Mouse (Mus musculus): Measurements from ENCODE around the gene Fam83b. TPM values are rescaled to one million over a fixed set of nuclear protein-coding genes. Genes with fewer than 3 reads are reported as not detected.

The Fam83b gene
- under 1 TPM in 1 of 2 experiments, not detected in 1; 0.15 TPM for total RNA-seq (2021)
- long read RNA-seq, experiment 1: 0 reads
- long read RNA-seq, experiment 2: 0 reads

DNA sequence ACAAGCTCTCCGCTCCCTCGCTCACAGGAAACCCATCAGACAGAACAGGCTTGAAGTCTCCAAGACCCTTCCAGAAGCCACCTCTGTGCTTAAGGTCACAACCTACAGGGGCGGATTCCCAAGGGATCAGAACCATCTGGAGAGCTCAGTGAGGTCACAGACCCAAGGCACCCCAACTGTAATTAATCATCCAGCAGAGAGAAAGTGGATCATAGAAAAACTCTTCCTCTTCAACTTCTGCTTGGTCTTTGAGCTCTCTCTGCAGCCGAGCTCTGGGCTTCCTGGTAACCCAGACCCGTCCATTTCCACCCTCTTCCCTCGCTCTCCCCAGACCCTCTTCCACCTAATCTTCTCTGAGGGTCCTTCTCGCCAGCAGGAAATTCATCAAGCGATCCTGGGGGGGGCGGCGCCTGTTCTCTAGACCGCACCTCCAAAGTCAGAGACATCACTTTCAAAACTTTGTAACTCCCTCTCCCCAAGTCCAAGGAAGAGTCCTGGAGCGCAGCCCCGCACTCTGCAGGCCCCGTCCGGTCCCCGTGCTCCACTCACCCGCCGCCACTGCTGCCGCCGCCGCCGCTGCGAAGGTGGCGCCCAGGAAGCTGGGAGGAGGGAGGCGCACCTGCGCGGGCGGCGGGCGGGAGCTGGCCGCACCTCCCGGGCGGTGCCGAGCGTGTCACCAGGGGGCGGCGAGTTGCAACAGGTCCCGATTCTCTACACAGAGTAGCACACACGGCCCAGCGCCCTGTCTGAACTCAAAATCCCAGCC is at the start of gene Fam83b:
Gene Fam83b, minus strand, starts transcription at position 602 of the 766 bp plus-strand sequence.
- DNase-seq: no peak

DNA sequence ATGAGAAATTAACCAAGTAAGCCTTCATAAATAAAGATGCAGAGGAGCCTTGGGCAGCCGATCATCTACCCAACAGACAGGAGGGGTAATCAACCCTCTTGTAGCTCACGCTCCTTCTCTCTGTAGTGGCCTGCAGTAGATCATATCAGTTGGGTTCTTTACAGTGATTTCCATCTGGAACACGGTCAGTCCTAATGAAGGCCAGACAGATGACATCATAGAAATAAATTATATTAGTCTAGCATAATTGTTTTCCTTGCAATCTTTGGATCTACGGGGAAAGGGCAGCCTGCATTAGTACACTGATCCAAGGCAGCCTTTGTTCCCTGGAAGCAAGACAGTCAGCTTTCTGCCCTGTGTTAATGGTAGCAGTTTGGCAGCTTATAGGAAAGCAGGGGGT is 47.2 kb upstream of the Fam83b start:
- no peak for DNase-seq

DNA sequence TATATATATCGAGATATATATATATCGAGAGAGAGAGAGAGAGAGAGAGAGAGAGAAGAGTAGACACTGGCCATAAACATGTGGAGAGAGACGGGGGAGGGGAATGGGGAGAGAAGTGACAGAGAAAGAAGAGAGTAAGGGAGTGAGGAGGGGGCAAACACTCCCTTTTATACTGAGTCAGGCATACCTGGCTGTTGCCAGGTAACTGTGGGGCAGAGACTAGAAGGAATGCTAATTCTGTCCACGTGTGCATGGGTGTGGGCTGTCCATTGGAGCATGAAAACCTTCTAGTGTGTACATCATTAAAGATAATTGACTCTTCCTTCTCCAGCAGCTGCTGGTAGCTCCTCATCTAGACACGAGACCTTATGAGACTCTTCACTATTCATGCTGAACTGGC is 36.8 kb upstream of the Fam83b start:
- DNase-seq: no peak

DNA sequence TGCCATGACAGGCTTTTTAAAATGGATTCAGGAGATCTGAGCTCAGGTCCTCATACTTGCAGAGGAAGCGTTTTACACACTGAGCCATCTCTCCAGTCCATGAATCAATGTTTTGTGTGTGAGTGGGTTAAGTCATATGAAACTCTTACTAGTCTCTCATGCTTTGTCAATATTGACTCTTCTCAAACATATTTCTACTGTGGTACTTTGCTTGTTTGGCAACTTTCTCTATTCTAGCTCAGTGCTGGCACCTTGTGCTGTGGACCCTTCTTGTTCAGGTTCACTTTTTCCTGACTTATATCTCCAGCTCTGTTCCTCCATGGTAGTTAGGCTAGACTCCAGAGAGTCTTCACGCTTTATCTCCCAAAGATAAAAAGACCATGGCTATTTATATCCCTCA is 36.0 kb upstream of the Fam83b start:
- DNase-seq: no peak

DNA sequence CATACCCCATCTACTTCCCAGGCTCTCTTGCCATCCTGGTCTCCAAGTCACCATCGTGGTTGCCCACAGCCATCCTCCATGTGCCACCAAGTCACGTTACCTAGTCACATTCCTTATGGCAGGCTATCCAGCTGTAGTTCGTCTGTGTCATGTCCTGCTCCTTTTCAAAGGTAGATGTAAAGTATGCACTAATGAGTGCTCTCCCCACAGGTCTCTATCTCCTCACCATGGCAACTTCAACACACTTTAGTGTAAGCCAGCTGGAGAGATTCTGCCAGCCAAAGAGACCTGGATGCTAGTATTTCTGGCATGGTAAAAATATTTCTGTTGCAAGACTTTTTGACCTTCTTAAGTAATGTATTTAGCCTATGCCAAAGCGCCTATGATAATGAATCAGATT is 30.5 kb upstream of the Fam83b start:
- DNase-seq: peak in 1 of 2 experiments; percentile 3

DNA sequence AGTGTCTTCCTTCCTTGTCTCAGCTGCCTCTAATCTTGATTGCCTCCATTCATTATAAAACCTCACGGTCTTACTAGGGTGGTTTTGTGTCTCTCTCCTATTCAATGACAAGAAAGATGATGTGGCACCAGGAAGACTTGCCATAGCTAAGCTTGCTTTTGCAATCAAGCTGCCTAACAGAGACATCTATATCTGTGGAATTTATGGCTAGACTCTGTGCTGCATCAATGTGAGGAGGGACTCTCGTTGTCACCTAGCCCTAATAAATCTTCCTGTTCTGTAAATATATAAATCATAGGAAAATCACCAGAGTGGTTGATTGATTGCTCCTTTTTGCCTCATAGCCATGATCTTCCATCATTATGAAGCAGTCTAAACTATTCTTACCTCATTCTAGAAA is 26.9 kb upstream of the Fam83b start:
- DNase-seq: no peak

DNA sequence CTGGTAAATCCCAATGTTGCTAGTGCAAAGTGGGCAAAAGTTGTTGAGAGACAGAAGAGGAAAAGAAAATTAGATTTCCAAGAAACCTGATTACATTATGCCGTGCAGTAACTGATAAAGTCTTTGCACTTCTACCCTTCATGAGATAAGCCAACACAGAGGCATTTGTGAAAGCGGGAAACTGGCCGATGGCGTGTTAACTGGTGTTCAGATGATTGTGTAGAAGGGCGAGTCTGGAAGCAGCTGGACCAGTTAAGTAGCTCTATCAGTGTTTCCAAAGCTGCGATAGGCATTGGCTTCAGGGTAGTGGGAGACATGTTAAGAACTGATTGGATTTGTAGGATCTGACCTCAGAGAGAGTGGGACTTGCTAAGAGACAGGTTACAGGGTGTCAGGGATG is 17.0 kb upstream of the Fam83b start:
- DNase-seq: no peak

DNA sequence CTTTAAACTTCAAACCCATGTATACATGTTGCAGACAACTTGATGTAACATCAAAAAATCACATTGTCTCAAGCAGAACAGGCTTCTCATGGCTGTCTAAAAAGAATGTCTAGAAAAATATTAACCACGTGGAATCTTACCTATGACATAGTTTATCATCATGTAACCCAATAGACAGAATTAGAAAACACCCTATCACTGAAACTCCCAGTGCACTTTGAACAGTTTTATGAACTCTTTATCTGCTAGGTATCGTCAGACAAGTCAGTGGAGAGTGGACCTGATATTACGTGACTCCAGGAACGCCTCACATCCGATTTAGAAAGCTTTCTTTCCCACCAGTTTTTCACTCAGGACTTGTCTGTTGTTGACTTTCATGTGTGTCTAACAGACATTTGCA is 15.1 kb upstream of the Fam83b start:
- DNase-seq: no peak

DNA sequence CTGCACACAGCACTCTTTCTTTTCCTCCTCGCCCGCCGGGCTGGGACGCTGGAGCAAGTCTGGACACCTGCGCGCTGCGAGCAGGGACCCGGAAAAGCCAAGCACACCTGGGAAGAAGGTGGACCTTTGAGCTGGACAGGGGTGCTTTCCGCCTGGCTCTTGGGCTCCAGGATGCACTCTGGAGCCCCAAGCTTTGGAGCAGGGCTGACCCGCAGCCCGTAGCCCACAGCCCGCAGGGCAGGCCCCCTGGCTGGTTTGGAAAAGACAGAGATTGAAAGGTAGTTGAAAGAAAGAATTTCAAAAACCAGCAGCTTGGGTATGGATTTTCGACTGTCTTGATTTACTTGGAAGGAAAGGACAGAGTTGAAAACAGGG is 352 bp upstream of the Fam83b start:
- DNase-seq: no peak

DNA sequence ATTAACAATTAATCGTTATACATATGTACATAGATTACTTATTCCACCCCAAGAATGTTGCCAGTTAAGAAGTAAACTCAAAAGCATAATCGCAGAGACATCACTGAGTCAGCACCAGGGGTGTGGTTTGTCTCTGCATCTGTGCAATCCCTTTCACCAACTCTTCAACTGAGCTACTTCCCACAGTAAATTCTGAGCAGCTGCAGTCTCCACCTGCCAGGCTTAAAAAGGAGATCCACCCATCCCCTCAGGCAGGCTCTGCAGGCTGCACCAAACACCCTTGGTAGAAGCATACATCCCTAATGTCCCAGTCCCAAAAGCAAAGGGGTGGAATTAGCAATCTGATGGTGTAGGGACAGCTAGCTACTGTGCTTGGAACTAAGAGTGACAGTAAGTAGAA is 1.3 kb downstream of the Fam83b start:
- DNase-seq: no peak

DNA sequence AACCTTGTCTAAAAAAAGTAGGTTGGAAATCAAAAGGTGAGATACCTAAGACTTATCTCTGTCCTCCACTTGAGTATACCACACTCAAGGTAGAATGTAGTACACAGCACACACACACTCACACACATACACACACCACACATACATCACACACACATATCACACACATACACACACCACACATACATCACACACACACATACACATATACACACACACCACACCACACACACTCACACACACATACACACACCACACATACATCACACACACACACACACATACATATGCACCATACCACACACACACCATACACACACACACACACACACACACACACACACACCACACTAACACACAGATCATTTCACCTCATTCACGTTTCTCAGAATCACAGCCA is 2.8 kb downstream of the Fam83b start:
- no peak for DNase-seq

DNA sequence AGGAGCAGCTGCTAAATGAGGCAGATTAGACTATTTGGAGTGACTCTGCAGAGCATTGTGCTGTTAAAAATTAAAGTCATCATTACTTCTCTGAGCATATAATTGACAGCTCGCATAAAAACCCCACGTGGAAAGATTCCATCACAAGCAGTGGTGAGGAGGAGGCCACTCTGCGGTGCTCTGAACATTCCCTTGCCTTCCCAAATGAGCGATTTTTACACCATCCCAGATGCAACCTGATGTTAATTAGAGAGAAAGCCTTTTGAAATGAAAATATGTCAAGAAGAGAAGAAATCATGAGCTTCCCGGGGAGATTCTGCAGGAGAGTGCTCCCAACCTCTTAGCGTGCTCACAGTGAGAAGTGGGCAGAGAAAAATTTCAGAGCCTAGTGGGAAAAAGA is 4.1 kb downstream of the Fam83b start:
- no peak for DNase-seq

DNA sequence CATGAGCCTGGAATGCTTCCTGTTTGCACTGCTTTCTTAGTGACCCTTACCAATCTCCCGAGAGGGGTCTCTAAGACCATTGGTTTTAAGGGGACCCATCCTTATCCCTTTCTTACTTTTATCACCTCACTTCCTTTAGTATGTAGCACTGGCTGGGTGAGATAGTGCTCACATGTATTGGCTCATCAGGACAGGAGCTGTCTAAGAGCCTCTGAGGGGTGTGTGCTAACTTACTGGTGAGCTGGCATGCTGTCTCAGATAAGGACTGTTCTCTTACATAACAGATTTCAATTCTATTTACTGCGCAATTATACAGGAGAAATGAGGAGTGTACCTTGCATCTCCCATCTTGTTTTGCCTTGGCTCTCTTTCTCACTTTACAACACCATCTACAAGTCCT is 7.7 kb downstream of the Fam83b start:
- no peak for DNase-seq

DNA sequence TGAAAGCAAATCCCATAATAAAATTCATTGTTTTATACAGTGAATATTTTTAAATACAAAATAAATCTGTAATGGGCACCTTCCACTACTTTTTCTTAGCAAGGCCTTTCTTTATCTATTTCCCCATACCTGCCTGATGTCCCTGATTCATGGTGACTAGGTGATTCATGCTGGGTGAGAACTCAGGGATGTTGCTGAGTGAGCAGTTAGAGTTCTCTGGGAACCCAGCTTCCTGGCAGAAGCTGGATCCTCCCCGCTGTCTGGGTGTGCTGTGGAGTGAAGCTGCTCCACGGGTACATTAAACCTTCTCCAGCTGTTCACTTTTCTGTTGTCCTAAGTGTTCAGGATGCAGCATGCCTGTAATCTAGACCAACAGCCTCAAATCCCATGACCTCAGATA is 13.2 kb downstream of the Fam83b start:
- no peak for DNase-seq

DNA sequence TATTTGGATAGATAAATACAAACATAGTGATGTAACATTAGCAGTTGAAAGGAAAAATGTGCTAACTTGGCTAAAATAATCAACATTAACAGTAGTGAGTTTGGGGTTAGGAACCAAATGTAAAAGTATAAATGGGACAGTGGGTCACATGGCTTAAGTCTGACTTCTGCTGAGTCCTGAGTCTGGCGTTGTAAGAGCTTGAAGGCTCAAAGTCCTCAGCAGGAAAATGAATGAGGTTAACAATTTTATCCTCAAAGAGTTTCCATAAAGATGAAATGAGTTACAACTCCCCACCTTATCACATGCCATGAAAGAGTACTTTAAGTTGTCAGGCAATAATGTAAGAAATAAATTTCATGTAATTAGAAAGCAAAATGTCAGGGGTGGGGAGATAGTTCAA is 13.8 kb downstream of the Fam83b start:
- no peak for DNase-seq

DNA sequence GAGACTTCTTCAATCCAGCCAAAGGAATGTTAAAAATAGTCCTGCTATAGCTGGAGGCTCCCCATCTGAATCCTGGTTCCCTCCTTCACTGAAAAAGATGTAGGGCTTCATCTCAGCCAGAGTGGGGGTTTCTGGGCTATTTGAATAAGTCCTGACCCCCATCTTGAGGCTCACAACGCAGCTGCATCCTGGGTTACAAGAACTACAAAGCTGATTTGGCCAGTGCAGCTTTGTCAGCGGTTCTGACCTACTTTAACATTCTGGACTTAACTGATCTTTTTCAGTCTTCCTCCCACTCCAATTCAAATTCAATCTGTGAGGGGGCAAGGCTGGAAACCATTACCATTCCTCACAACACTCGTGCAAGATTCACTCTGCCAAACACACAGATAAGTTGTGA is 20.2 kb downstream of the Fam83b start:
- DNase-seq: no peak

DNA sequence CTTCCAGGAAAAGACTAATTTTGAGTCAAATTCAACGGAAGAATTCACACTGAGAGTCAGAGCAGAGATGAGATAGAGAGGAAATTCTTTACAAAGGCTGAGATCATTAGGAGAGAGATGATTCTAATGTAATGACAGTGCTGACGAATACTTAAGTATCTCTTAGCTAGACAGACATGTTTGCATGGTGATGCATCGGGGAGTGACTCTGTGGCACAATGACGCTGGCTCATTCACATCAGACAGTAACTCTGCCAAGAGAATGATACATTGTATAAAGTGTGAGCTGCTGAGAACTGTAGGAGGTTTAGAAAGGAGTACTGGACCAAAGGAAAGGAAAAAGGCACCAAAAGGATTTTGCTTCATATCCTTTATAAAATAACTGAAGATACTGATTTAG is 26.2 kb downstream of the Fam83b start:
- DNase-seq: no peak

DNA sequence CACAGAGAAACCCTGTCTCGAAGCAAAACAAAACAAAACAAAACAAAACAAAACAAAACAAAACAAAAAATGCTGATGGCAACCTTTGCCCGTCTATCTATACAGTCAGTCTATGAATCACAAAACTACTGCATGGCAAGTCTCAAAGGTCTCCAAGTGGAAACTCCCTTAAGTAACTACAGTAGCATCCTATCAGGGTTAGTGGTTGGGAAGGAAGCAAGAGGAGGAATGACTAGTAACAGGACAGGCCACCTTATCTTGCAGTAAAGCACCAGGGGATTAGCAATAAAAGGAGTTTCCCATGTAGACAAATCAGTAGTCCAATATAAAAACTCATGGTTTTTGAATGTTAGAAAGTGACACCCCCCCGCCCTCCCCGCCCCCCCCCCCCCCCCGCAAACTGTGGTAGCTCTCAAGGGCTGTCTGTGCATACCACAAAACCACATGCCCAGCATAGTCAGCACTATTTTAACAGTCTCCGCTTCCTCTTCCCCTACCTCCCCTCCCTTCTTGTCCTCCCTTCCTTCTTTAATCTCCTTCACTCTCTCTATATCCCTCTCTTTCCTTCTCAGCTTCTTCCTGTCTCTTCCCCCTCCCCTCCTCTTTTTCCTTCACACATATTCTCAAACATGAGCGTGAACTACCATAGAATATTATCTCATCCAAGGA is 26.8 kb downstream of the Fam83b start:
- no peak for DNase-seq

DNA sequence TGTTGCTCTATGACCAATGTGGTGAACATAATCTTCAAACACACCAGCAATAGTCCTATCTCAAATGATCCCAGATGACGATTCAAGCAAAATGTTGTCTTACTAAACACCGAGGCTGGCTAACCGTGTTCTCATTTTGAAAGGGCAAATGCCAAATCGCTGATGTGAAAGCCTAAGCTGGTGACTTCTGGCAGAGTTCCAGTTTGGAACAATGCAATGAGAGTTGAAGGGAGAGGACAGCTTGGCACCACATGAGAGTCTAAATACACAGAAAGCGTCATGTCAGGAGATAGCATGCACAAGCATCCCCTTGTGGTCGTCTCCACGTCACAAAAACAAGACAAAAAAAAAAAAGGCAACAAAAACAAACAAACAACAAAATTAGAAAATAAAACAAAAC is 27.6 kb downstream of the Fam83b start:
- no peak for DNase-seq

DNA sequence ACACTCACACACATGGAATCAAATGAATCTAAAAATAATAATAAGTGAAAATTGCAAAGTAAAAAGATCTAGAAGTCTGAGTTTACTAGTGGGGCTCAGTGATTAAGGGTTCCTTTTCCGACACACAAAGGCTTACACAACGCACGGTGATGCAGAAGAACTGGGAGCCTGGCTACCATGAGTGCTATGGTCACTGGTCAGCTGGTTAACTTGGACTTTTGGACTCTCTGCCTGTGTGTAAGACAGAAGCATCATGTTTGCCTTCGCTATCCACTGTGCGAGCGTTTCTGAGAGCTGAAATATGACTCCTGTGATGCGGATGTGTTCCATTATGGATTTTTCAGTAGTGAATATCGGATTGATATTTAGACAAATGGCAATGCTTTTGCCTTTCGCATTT is 30.9 kb downstream of the Fam83b start:
- no peak for DNase-seq

DNA sequence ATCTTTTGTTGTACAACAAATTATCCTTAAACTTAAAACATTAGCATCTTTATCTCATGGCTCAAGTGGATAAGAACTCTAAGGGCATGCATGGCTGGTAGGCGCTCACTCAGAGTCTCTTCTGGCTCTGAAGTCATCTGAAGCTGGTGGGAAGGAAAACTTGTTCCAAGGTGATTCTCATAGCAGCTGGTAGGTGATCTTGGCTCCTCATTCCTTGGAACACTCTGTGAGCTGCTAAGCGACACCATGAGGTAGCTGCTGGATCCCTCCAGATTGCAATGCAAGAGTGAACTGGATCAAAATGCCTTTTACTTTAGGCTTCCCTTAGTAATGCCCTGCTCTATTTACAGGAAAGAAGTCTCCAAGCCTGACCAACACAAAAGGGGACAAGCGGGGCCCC is 34.5 kb downstream of the Fam83b start:
- DNase-seq: no peak

DNA sequence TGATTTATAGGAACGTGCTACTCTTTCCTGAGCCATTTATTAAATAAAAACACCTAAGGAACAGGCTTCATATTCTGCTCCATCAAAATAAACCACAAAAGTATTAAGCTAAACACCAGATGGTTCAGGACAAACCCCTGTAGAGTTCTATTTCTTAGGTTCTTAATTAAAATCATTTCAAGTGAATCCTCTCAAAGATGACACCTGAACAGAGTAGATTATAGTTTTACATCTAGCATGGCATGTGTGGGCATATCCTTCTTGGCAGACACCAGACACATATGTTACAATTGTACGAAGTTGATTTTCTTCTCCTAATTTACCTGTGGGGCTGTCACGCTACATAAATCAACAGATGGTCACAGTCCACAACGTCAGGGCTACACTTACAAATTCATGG is 35.5 kb downstream of the Fam83b start:
- no peak for DNase-seq

DNA sequence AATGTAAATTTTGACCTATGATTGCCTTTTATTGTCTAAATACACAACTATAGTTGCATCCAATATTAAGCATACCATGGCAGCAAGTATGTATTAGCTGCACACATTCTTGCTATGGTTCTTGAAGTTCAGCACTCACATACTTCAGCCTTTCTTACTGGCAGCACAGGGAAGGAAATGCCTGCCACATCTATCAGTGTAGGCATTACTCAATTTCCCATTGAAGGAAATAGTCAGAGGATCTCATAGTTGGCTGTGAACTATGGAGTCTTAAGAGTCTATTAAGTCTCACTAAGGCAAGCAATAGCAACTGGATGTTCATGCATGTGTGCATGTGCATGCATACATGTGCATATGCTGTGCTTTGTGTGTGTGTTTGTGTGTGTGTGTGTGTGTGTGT is 41.3 kb downstream of the Fam83b start:
- DNase-seq: no peak

DNA sequence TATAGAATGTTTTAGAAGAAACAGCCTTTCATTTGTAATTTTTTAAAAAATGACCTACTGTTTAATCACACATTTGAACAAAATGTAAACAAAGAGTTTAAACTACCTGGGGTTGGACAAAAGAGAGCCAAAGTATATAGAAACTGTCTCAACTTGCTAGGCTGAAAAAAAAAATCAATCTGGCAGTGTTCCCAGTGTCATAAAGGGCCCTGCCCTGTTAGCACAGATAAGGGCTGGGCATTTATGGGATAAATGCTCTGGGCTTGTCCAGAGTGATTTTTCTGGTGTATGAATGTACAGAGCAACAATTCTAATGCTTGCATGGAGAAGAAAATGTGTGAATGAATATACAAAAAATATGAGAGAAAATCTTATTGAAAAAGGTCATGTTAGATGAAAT is 43.8 kb downstream of the Fam83b start:
- no peak for DNase-seq
